Mouse (Mus musculus): ENCODE data around the gene Stambpl1.
"Not testable (repeated sequence)": the region's sequence is repeated elsewhere in the genome, so short reads cannot be mapped to it uniquely, and the experiment has no call there.

Gene Stambpl1

GRCm38 (mm10) chr19:34198901-34199300 is 6.9 kb downstream of the Stambpl1 start:
- DNase-seq: no peak

GRCm38 (mm10) chr19:34199488-34199887 is 7.5 kb downstream of the Stambpl1 start:
- DNase-seq: no peak

GRCm38 (mm10) chr19:34202668-34203067 is 10.6 kb downstream of the Stambpl1 start:
- DNase-seq: no peak

GRCm38 (mm10) chr19:34206128-34206527 is 14.1 kb downstream of the Stambpl1 start:
- not testable (repeated sequence) for DNase-seq

DNA sequence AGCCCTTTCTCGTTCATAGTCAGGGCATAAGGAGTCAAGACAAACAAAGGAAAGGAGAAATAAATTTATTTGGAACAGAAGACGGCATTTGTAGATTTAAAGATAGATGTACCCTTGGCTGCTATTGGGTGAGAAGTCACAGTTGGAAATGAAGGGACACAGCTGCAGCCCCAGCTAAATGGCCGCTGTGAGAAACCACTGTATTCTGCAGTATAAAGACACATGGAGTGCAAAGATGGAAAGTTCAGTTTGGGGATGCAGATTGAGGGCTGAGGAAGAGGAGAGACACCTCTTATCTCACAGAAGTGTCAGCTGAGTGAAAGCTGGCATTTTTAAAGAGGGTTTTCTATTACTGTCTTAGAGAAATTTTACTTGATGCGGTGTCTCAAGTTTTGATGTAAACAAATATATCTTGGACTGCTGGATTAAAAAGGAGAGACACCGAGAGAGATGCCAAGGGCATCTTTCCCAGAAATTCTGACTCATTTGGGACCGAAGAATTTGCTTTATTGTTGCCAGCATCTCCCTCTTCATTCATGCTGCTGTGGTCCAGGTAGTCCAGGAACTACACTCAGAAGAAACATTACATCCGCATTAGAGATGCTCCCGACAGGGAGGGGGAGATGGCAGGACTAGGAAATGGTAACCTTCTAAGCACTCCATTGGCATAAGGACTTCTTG is 14.9 kb downstream of the Stambpl1 start:
- DNase-seq: no peak

- no peak for DNase-seq
Observed at GRCm38 (mm10) chr19:34209031-34209430, 17.0 kb downstream of the Stambpl1 start.

GRCm38 (mm10) chr19:34209930-34210581 is 18.0 kb downstream of the Stambpl1 start:
- DNase-seq: no peak

DNA sequence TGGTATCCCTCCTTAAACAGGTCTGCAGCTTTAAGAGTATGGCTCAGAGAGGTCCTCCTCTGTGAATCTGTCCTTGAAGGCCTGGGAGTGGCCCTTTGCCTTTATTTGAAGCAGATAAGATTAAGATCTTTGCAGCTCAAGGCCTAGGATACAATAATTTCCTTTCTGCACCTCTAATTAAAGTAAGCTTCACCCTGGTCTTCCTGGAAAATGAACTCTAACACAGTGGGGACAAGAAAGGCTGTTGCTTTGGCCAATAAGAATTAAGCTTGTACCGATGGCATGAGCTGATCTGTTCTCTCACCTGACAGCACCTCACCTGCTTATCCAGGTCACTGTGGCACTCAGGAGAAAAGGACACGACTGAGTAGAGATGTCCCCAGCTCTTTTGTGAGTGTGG is 18.8 kb downstream of the Stambpl1 start:
- DNase-seq: no peak

GRCm38 (mm10) chr19:34212489-34213250 is 20.6 kb downstream of the Stambpl1 start:
- DNase-seq: no peak

DNA sequence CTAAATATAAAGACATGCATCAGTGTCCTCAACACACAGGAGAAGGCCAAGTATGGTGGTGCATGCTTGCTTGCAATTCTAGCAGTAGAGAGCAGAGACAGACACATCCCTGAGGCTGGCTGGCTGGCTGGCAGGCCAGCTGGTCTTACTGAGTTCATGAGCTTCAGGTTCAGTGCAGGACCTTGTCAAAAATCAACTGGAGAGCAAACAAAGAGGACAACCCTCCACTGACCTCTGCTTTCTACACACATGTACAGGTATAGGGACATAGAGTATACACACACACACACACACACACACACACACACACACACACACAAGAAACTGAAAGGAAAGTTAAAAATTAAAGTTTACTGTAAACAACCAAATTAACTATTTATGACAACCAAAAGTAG is 21.2 kb downstream of the Stambpl1 start:
- no peak for DNase-seq

- DNase-seq: no peak
Observed at GRCm38 (mm10) chr19:34214136-34214535, 22.1 kb downstream of the Stambpl1 start.

GRCm38 (mm10) chr19:34216956-34217355 is 24.9 kb downstream of the Stambpl1 start:
- DNase-seq: no peak

- DNase-seq: no peak
Observed at GRCm38 (mm10) chr19:34217761-34218160, 25.7 kb downstream of the Stambpl1 start.

DNA sequence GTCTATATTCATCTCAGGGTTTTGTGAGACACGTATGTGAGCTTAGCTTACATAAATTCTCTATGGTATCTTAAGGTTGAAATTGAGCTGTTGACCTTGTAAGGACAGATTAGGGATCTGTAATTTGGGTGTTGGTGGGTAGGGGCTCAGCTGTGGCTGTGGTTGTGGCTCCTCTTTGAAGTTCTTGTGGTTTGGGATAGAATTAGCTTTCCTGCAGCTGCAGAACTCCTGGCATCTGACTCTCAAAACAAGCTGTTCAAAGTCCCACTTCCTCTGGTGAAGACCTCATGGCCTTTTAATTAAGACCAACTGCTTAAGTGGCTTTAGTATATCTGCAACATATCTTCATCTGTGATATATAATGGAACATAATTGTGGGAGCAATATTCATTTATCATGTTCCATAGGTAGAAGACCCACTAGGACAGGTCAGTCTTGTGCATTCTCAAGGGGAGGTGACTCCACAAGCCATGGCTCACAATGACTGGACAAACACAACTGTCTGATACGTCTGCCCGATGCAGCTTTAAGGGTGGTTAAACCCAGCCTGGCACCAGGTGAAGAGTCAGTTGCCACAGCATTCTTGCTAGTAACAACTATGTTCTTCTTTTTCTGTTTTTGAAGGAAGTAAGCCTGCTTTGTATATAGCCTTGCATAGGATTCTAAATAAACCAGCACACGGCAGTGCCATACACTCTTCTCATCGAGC is 27.4 kb downstream of the Stambpl1 start:
- DNase-seq: no peak

GRCm38 (mm10) chr19:34220732-34221380 is 28.8 kb downstream of the Stambpl1 start:
- no peak for DNase-seq

GRCm38 (mm10) chr19:34222805-34223204 is 30.8 kb downstream of the Stambpl1 start:
- no peak for DNase-seq

DNA sequence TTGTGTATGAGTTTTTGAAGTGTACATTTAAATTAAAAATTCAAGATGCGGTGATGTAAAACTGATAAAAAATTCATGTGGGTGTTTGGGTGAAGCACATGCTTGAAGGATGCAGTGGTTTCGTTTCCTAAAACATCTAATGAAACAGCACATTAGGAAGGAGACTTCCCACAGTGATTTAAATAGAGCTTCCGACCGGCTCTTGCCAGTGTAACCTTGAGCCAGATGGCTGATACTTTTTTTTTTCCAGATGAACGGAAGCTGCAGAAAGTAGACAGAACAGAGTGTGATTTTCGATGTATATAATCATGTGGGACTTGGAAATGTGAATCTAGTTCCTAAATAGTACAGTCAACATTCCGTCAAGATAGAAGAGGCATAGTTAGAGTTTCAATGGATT is 39.6 kb downstream of the Stambpl1 start:
- DNase-seq: no peak

GRCm38 (mm10) chr19:34232326-34232725 is 40.3 kb downstream of the Stambpl1 start:
- no peak for DNase-seq

GRCm38 (mm10) chr19:34233944-34234343 is 41.9 kb downstream of the Stambpl1 start:
- DNase-seq: peak; percentile 12

GRCm38 (mm10) chr19:34236049-34236448 is 44.0 kb downstream of the Stambpl1 start:
- DNase-seq: no peak

DNA sequence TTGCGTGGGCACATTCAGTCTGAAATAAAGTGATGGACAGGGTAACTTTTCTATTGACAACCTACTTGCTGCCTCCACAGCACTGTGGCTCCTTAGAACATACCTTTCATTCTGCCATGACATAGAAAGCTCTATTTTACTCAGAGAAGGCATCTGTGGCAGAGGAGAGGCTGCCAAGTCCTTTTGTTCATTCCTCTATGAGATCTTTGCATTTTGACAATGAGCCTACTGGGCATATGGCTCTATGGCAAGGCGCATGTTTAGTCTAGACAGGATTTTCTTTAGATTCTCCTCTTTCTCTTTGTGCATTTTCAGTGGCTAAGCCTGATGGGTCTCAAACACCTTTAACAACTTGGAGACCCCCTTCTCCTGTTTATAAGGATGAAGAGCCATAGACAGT is 45.7 kb downstream of the Stambpl1 start:
- no peak for DNase-seq

DNA sequence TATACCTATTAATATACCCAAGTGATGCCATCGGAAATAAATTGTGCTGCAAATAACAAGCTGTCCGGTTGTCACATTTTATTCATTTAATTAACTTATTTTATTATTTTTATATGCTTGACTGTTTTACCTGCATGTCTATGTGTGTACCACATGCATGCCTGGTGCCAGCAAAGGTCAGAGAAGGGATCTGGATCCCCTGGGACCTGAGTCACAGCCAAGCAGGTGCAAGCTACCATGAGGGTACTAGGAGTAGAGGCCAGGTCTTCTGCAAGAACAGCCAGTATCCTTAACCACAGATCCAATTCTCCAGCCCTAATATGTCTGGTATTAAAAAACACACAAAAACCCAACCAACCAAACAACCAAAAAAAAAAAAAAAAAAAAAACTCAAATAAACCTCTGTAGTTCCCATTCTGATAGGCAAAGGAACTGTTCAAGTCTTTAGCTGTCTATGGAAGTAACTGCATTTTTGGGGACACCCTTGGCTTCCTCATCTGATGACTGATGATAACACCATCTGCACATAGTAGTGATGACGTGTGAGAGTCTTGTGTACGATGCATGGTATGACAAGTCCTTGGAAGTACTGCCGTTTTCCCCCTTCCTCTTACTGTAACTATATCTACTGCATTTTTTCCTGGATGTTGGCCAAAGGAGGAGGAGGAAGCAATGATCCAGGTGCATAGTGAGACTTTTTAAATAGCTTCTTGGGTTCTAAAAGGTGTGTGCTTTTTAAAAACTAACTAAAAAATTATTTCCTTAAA is 48.4 kb downstream of the Stambpl1 start:
- no peak for DNase-seq

Measured in cerebellum, adult 9-11 months (tissue).